Mouse (Mus musculus) cerebellum, adult 11-12 months (tissue): Measurements from ENCODE around the gene Sirt5.
A peak's percentile ranks its signal among the peaks of the same experiment; 100 is the strongest.

Experiments used
- DNase-seq: peaks from one replicate; pipeline ENCODE4 v3.0.0; 2022

The Sirt5 gene

DNA sequence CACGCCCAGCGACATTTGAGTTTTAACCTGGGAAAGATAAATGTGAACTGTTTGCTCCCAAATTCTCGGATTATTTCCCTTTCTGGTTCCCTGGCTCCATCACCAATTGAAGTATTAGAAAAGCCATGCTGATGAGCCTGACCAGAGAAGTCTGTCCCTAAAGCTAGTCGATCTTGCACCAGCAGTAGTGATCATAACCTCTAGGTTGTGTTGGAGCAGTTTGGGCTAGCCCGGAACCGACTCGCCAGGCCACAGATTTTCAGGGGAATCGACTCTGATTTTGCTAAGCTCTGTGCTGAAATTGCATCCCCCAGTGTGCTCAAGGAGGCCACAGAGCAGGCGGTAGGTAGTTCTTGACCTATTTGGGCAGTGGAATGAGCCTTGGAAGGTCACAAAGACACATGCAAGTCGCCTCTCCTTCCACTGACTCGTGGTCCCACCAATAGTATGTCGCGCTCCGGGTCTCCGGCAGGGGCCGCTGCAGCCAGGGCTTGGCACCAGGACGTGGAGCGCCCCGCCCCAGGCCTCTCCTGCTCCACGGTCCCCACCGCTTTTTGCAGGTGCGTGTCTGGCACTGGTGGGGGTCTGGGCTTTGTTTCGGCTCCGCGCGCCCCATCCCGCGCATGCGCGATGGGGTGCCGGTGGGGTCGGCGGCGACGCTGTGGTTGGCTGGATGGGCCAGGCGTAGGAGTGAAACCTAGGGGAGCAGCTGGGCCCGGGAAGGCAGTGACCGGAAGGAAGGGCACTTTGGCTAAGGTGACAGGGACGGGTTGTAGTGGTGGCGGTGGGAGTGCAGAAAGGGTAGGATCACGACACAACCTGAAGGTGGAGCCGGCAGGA lies at the start of gene Sirt5:
Gene Sirt5 (plus strand): TSS at position 512 of the 840 bp plus-strand sequence.
- DNase-seq, result peak; percentile 90

DNA sequence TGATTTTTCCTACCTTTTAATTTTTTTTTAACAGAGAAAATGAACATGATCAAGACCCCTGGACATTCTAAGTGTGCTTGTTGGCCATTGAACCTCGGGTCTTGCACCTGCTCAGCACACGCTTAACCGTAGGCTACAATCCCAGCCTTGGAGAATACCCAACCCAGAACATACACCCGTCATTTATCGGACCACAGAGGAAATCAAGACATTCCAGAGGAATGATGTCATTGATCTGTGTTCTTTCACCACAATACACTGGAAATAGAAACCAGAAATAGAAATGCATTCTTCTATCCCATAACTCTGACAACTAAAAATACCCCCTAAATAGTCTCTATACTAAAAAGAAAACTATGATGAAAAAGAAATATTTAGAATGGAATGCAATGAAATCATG lies 47.9 kb upstream of the Sirt5 start:
- no peak for DNase-seq

DNA sequence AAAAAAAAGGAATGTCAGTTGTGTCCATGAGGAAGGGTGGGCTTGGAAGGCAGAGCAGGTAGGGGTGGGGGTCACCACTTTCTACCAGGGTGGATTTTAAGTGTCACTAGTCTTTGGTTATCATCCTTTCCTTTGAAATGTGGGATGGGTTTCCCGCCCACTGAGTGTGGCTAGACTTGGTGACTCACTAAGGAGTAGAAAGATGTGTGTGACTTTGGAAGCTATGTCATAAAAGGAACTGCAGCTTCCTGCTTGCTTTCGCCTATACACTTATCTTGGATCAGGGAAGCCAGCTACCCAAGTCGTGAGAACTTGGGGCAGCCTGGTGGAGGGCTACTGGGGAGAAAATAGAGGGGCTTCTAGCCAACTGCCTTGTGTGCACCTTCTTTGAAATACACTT lies 45.9 kb upstream of the Sirt5 start:
- DNase-seq, result no peak

DNA sequence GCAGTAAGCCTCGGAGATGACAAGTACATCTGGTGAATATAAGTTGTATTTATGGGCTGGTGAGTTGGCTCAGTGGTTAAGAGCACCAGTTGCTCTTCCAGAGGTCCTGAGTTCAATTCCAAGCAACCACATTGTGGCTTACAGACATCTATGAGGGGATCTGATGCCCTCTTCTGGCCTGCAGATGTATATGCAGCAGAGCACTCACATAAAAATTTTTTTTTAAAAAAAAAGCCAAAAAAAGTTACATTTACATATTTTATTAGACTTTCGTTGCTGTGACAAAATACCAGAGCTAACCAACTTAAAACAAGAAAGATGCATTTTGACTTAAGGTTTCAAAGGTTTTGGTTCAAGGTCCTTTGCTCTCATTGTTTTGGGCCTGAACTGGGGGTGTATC lies 43.8 kb upstream of the Sirt5 start:
- no peak for DNase-seq

DNA sequence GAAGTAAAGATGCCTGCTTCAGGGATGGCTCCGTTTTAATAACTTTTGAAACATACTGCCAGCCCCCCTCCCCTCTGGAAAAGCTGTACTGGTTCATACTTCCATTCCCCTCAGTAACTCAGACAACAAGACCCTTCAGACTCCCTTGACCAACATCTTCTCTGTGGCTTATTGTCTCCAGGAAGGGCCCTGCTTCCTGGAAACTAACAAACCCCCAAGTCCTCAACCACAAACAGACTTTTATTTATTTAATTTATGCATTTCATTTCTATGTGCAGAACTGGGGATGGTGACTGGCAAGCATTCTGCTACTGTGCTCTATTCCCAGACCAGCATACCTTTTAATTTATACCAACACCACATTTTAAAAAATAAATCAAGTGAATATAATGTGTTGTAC lies 39.9 kb upstream of the Sirt5 start:
- no peak for DNase-seq

DNA sequence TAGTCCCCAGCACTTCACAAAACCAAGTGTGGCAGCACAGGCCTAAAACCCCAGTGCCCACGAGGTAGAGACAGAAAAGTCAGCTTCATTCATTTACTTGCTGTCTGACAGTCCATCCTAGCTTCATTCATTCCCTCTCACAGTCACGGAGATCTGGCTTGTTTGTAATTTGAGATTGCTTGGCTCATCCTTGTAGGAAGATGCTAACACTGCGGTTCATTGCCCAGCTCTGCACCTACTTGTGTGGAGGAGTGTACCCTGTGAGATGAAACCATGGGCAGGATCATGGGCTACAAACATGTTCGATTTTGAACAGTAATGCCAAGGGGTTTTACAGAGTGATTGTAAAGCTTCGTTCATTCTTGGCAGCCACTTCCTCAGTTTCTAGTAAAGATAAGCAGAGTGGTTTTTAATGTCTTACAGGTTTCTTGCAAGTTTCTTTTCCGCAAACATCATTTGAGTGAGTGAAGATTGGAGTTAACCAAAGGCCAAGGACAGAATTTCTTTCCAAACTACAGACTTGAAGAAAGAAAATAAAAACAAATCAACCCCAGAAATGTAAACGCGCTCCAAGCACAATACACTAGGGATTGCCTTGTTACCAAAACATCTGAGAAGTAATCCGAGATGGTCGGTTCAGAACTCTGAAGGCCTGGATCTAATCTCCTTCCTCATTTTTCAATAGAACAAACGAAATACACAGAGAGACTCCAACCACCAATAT lies 33.4 kb upstream of the Sirt5 start:
- DNase-seq, result no peak

DNA sequence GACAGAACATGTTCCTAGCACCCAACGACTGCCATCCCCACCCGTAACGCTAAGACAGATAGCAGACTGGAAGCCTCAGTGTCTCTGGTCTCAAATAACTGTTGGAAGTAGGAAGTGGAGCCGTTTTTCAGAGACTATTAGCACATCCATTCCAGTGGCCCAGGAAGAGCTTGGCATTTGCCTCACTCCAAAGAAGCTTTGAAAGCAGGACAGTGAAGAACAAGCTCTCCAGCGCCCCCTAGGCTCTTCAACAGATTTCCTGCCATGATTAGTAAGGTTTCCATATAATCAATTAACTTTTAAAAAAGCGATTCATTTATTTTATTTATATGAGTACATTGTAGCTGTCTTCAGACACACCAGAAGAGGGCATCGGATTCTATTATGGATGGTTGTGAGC lies 32.7 kb upstream of the Sirt5 start:
- DNase-seq, result no peak

DNA sequence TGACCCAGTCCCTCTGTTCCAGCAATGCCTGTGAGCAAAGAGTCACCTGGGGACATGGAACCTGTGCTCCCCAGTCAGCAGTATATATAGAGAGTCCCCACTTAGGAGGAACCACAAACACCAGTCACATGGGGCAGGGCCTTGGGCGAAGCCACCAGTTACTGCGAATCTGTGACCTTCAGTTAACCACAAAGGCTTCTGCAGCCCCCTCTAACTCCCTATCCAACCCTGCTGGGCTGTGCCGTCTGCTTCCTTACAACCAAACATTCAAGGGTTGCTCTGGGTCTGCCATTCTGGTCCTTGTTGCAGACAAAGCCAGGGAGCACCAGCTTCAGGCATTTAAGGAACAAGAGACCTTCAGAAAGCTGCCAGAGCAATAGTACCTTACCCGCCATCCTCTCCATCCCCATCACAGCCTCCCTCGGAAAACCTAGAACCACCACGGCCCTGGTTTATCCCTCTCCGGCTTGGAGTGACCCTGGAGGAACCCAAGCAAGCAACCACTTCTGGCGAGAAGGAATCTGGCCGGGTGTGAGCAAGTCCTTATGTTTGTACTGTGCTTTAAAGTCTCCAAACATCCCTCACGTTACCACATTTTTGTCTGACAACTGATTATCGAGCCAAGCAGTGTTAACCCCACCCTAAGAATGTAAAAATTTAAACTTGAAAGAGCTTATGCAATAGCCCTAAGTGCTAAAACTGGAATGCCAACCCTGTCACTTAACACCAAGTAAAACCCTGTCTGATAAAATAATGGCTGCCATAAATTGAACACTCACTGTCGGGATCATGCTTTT lies 28.7 kb upstream of the Sirt5 start:
- no peak for DNase-seq

DNA sequence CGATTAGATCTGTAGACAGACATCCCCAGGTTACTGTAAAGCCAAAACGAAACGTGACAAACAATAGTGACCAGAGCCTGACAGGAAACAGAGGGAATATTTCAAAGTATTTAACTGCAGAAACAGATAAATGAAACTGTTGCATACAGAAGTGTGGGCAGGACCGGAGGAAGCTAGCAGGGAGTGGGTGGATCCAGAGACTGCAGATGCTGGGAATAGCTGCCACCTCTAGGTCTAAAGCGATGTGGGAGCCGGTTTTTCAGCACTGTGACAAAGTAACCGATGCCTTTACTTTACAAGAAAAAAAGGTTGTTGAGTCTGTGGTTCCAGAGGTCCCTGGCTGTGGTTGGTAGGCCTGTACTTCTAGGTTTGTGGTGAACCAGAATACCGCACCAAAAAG lies 27.3 kb upstream of the Sirt5 start:
- DNase-seq, result no peak

DNA sequence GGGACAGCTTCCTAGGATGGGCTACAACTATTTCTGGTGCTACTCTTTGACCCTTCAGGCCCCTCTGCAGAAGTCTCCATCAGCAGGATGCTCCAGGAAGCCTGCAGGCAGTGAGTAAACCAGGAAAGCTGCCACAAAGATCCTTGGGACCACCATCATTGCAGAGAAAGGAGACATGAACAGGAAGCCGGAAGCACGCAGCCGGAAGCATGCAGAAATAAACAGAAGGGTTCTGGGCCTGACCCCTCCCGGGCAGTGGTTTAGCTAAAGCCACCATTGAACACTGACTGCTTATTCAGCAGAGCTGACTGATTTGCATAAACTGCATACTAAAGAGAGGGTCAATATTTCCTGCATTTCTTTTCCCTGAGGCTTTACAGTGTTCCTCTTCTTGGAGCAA lies 26.7 kb upstream of the Sirt5 start:
- DNase-seq, result no peak

DNA sequence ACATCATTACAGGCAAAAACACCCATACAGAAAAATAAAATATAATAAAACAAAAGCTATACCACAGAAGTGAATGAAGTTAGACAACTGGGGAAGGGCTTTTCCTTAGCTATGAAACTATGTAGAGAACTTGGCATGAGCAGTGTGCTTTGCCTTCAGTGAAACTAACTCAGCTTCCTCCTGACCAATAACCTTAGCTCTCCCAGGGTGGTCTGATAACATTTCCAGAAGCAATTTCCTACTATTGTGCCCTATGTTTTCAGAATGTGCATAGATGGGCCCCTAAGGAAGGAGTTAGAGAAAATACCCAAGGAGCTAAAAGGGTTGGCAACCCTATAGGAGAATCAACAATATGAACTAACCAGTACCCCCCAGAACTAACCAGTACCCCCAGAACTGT lies 18.5 kb upstream of the Sirt5 start:
- no peak for DNase-seq

DNA sequence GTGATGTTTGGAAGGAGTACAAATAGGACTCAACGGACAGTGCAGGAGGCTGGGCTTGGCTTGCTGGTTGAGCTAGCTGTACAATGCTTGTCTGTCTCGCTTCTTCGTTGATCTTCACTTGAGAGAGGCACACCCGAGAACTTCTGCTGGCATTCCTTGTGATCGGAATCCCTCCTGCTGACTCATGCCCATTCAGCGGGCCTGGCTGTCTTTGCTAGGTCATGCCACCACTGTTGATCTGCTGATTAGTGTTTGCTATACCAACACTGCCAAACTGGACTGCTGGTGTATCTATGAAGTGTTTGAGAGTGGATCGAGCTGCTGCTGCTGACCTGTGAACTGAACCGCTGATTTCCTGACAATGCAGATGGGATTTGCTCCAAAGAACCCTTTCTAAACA lies 15.9 kb upstream of the Sirt5 start:
- DNase-seq, result no peak

DNA sequence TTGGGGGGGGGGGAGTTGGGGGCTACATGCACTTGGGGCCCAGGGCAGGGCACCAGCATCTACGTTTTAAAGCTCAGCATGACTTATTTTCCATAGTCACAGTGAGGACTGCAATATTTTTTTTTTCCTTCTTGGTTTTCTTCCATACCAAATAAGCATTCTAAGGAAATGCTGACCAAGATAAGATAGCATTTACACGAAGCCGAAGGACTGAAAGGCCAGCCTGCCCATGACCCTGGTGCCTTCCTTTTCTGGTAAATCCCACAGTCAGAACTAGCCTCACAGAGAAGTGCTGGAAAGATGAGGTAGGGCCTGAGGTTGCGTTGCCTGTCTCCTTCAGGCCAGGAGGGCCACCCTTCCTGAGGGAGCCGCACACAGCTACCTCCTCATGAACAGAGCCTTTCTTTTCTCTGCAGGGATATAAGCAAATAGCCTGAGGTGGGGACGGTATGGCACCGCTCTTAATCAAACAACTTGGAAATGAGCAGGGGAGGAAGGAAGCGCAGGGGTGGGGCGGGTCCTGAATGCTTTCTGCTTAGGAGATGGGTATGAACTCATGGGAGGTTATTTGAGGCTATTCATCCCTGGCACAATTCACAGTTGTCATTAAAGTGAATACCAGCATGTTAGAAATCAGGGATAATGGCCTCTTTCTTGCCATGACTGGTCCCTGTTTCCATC lies 14.7 kb upstream of the Sirt5 start:
- DNase-seq, result no peak

DNA sequence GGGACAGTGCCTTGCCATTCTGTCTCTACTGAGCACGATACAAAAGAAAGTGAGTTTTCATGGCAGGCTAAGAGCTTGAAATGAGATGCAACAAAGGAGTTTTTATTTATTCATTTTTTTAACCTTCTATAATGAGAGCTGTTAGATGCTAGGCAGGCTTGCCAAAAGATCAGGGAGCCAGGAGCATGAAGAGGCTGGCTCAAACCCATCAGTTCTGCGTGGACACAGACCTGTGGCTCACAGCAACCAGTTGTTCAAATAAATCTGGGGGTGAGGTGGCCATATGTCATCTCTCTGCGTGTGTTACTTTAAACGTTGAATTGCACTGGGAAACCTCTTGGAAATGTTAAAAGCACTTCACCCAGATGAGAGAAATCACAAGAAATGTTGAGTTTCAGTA lies 11.9 kb upstream of the Sirt5 start:
- DNase-seq, result no peak

DNA sequence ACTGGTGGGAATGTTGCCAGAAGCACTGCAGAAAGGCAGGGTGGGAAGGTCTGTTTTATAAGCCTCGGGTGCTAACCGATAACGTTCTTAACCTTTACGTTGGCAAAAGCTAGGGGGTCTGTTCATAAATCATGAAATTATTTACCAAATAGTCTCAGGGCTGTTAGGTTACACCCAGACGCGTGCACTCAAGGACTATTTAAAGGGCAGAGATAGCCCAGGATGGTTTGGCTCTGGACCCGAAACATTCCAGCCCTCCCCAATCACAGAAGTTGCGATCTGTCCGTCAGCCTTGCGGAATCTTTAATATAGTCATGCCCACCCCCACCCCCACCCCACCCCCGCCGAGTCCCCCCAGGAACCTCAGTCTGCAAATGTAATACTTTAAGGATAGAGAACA lies 10.9 kb upstream of the Sirt5 start:
- no peak for DNase-seq

DNA sequence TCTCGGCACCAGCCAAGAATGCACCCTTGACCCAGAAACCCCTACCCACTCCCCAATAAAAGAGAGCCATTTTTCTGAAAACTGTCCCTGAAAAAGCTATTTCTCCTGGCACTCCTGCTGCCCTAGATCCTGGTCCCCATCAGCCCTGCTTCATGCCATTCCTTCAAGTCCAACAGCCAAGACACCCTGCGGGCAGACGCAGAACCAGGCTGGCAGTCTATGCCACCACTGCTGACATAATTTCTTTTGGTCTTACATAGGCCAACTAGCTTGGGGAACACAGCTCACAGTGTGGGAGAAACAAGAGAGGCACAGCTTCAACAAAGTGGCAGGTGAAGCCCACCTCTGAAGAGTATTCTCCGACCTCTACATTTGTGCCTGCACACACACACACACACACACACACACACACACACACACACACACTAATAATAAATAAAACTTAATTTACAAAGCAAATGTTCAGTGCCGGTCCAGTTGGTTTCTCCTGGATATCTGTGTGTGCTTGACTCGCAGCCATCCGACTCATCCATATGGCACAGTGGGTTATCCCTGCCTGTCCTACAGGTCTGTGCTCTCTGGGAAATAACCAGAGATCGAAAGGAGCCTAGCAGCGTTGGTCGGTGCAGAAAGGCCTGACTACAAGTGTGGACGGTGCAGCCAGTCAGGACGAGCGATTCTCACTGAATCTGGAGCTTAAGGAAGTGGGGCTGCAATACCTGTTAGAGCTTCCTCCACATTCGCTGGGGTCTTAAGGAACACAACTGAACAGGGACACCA lies 8.8 kb upstream of the Sirt5 start:
- DNase-seq, result peak; percentile 68

DNA sequence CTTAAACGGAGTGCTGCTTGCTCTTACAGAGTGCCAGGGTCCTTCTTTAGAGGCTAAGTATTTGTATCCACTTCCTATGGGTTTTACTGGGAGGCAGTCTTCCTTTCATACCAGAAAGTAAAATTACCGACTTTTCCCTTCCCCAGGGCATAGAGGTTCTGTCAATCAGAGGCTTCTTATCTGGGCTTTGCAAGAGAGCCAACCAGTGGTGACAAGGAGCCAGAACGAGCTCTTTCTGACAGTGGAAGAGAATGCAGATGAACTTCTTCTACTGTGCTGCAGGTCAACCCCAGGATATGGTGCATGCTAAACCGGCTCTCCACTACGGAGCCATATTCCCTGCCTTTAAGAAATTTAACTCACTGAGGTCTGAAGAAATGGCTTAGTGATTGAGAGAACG lies 4.8 kb upstream of the Sirt5 start:
- no peak for DNase-seq

DNA sequence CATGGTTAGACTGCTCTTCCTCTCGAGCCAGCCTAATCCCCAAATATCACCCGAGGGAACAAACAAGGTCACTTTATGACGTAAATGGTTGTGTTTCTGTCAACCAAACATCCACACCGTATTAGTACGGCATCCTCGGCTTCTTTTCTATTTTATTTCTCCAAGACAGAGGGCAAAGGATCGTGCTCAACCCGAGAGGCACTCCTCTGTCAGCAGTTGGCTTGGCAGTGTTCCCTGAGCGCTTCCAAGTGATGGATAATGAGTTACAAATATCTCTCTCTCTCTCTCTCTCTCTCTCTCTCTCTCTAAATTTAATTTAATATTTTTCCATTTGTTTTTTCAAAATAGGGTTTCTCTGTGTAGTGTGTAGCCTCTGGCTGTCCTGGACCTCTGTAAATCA lies 2.9 kb upstream of the Sirt5 start:
- no peak for DNase-seq

DNA sequence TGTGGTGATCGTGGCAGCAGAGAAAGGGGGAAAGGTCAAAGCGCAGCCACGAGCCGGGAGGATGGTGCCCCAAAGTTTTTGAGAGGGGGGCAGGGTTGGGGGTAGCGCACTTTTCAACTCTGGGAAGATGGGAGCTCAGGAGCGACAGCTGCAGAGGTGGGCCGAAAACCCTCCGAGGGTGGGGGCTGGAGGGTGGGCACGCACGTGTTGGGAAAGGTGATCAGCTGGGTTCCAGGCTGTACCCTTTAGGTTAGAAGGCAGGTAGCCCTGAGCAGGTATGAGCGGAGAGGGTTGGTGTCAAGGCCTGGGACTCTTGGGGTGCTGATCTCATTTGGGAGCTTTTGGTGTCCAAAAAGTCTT lies 509 bp downstream of the Sirt5 start:
- DNase-seq, result peak; percentile 24

DNA sequence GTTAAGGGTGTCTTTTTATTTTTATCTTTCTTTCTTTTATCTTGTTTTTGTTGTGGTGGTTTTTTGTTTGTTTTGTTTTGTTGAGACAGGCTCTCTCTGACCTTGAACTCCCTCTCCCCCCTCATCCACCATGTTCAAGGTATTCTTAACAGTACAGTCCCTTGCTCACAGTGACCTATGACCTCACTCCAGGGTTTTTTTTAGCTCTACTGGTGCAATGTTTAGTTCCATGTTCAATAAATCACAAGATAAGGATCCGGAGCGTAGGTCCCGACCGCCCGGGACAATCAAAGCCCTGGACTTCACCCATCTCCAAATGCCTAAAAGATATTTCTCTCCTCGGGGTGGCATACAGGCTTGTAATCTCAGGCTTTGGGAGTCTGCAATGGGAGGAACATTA lies 4.8 kb downstream of the Sirt5 start:
- DNase-seq, result no peak

DNA sequence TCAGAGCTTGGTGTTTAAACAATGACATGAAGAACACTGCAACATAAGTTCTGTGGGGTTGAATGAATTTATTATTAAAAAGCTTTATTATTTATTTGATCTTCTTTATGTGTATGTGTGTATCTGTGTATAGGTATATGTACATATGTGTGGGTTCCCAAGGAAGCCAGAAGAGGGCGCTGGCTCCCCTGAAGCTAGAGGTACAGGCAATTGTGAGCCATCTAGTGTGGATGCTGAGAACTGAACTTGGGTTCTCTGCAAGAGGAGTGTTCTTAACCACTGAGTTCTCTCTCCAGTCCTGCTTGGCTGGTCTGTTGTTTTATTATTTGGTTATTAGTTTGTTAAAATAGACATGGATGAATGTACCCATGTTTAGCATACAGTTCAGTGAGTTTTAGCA lies 7.6 kb downstream of the Sirt5 start:
- DNase-seq, result no peak

DNA sequence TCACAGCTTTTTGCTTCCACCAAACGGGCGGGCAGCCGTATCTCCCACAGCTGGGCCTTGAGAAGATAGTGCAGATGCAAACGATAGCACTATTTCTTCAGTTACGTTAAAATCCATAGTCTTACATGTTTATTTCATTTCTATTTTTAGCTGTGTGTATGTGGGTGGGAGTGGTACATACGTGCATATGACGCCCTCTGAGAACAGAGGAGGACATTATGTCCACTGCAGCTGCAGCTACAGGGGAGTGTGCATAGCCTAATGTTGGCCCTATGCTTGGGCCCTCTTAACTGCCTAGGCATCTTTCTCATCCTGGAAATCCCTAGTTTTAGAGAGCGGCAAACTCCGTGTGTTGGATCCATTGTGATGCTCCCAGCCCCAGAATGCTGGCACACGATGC lies 8.9 kb downstream of the Sirt5 start:
- no peak for DNase-seq
